Mouse (Mus musculus): ENCODE measurements around the gene Smc1b.
"Not testable (repeated sequence)": the region's sequence is repeated elsewhere in the genome, so short reads cannot be mapped to it uniquely, and the experiment has no call there.

Gene Smc1b

DNA sequence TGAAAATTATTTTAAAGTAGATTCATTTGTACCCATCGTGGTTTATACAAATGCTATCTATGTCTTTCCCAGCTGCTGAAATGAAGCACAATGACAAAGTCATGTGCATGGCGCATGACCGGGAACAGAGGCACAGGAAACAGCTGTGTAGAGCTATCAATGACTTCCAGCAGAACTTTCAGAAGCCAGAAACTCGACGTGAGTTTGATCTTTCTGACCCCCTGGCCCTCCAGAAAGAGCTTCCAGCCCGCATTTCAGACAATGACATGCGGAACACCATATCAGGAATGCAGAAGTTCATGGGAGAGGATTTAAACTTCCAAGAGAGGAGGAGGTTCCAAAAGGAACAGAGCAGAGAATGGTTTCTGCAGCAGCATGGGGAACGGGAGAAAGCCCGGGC, 3.4 kb upstream of the Smc1b start:
- no peak for DNase-seq (ENCODE audit: low spot score)

DNA sequence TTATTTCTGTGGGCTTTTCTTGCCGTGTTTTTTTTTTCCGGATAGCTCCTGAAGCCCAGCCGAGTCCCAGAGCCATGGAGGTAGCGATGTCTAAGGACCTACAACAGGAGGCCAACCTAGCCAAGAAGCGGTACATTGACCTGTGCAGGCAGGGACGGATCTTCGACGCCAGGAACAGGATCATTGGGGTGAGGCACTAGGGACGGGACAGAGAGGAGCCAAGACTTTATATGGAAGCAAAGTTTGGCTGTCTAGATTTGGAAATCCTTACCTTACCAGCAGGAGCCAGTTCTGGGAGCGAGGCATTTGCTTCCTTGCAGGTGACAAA, 393 bp upstream of the Smc1b start:
- DNase-seq (ENCODE audit: low spot score), result no peak

DNA sequence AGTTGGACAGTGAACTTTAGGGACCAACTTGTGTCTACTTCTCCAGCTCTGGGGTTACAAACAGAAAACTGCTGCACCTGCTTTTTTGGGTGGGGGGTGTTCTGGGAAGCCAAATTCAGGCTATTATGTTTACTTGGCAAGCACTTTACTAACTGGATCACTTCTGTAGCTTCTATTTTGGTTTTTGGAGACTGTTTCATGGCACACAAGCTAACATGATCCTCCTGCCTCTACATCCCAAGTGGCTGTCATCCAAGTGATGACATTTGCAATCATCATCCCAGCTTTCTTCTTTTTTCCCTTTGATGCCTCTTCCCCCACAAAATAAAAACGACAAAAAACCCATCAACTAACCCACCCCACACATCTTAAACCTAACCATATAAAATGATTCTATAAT, 46.1 kb downstream of the Smc1b start:
- DNase-seq (ENCODE audit: low spot score), result no peak

DNA sequence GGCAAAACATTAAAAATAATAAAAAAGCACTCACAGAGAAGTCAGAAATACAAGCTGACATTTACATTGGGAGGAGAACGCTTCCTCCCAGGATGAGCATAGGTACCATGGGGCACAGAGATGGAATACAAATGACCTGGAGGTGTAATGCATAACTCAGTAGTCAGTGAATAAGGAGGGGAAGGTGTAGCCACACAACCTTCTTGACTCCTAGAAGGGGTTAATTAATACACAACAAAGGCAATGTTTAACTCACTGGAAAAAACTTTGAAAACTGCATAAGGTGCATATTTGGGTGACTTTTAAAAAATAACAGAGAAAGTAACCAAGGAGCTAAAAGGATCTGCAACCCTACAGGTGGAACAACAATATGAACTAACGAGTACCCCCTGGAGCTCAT, 59.1 kb downstream of the Smc1b start:
- no peak for DNase-seq (ENCODE audit: low spot score)

DNA sequence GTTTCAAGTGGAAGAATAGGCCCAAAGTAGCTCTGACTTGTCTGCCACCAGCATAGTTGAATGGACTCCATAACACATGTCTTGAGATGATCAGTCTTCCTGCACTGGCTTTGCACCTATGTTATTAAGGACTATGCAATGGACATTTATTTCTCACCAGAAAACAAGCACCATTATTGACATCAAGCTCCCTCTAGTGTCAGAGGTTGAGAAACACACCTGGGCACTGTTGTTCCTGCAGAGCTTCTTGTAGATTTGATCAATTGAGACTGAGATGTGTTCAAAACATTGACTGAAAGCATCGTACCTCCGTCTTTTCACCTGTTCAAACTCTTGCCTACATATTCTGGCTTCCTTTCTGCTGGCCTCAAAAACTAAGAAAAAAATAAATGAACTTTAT, 61.2 kb downstream of the Smc1b start:
- DNase-seq (ENCODE audit: low spot score), result peak; percentile 20

DNA sequence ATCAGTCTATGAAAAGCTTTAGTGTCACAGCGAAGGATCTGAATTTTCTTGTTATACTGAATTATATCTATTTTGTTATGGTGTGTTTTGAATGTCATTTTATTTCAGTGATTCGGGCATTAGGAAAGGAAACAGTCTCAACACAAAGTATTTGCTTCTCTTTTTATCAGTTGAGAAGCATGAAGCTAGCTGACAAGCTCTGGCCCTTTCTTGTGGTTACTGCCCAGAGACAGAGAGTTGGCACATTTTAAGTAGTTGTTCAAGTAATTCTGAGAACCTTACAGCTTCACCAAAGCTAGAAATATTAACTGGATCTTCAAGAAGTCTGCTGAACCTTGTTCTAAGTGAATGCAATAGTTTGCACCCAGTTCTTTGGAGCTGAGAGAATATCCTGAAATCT, 68.3 kb downstream of the Smc1b start:
- no peak for DNase-seq (ENCODE audit: low spot score)

DNA sequence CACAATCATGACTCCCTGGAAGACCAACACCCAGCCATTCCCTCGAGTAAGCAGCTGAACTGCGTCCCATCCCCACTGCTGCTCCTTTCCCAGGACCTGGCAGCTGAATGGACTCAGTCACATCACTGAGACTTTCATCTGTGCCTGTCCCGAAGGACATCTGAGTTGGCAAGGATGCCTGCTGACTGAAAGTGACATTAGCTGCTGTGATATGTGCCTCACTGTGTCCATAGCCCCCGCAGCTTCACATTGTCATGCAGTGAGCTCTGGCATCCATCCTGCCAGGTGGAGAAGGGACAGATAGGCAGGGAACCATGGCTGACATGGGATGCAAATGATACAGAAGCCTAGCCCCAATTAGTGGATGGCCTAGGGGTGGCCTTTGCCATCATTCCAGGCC, 76.6 kb downstream of the Smc1b start:
- DNase-seq (ENCODE audit: low spot score), result no peak

DNA sequence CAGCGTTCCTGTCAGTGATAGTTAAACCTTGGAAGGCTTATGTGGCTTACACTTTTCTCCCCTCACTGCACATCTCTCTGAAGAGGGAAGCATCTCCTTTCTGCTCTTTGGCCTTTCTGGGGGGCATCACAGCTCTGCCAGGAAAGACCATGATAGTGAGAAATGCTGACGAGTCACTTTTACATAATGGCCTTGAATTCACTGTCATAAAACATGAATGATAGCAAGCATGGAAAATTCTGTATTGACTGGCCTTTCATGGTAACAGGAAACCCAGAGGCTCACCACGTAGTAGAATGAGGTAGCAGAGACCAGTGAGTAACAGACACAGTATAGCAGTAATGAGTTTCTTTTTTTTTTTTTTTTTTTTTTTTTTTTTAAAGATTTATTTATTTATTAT, 77.7 kb downstream of the Smc1b start:
- no peak for DNase-seq (ENCODE audit: low spot score)

DNA sequence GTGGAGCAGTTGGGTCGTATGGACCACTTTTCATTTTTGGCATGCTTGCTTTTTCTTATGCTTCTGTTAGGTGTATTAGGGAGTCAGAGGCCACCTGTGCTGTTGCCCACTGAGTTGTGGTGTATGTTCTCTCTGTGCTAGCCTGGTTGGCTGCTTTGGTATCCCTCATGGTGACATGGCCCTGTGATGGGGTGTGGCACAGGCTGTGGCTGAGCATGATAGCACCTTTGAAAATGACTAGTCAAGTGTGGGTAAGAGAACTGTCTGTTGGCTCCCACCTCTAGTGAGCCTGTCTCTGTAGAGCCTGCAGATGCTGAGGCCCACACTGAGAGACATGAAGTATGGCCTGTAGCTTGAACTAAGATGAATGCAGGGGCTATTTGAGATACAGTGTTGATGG, 82.0 kb downstream of the Smc1b start:
- DNase-seq (ENCODE audit: low spot score), result no peak

DNA sequence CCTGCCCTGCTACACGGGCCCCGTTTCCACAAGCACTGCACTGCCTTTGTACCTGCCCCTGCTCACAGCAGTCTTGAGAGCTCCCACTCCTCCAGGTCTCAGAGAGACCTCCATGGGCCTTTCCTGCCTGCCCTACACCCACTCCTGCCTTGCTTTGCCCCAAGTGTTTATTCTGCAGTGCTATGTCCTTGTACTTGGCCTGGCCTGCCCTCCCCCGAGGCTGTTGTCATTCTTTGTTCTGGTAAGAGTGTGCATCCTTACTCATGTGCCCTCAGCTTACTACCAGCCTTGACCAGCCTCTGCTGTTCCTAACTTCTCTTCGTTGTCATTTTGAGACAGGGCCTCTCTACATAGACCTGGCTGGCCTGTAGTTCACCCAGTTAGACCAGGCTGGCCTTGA, 83.9 kb downstream of the Smc1b start:
- DNase-seq (ENCODE audit: low spot score), result no peak

DNA sequence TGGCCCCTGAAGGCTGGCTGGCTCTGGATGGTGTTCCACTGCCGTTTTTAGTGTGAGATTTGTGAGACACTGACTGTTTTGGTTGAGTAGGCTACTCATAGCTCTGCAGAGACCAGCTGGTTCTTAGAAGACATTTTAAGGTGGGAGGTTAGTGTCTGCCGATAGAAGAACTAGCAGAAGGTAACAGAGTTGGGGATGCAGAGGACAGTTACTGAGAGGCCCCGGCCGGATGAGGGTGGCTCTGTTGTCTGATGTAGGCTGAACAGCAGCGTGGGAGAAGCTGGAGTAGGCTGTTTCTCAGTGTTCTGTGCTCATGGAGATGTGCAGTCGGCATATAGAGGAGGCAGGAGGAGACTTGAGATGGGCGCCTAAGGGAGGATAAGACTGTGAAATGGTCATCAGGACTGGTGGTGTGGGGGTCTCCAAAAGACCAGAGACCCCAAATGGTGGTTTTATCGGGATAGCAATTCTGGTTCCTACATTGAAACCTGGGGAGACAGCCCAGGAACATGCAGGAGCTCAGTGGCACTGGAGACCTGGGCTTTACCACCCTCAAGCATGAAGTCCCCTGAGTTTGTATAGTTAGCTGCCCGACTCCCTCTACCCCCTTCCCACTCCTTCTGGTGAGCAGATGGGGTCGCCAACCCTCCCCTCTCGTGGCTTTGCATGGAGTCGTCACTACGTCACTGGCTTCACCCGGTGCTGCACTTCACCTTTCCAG, 85.4 kb downstream of the Smc1b start:
- no peak for DNase-seq (ENCODE audit: low spot score)

DNA sequence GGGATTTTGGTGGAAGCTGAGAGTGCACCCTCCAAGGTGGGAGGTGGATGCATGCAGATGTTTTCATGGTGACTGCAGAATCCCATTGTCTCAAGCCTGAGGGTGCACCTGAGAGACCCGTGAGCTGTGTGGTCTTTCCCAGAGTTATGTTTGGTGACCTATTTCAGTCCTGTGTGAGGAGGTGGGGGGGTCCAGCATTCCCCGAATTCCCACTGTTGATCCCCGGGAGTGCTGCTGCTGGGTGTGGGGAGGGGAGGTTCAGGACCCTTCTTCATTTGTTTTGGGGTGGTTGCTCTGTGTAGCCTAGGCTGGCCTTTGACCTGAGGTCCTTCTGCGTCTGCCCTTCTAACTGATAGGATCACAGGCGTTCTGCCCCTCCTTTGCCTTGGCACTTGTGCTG, 88.0 kb downstream of the Smc1b start:
- no peak for DNase-seq (ENCODE audit: low spot score)

DNA sequence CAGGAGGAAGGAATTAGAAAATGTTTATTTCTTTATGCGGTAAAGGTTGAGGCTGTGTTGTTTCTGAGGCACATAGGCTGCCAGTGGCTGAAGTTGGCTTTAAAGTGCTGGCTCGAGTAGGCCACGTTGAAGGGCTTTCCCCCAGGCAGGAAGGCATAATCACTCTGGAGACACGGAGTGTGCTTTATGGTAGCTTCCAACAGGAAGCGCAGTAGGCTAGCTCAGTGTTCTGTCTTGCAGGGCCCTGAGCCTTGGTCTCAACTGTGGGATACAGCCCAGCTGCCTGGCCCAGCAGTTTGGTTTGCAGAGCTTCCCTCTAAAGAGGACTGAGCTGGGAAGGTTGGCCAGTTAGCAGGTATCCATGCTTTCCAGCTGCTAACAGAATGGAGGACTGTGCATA, 88.6 kb downstream of the Smc1b start:
- DNase-seq (ENCODE audit: low spot score), result no peak

DNA sequence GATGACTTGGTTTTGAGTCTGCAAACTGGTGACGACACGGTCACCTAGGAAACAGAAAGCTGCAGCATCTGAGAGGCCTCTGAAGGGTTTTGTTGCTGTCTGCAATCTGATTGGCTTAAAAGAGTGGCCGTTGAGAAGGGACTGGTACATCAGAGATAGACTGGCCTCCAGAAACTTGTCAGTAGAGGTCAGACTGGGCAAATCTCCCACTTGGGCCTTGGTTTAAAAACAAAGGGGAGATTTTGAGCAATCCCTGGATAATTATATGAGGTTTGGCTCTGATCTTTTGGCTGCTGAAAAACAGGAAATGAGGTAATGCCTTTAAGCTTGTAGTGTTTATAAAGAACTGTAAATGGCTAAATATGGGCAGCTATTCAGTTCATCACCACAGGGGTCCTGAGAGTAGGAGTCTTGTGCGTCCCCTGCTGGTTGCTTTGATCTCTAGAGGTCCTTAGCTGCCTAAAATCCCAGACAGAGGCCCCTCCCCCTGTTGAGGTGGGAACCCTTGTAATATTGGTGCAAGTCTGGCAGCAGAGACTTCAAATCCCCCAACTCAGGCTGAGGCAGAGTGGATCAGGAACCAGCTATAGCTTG, 89.3 kb downstream of the Smc1b start:
- peak; percentile 67 for DNase-seq (ENCODE audit: low spot score)

DNA sequence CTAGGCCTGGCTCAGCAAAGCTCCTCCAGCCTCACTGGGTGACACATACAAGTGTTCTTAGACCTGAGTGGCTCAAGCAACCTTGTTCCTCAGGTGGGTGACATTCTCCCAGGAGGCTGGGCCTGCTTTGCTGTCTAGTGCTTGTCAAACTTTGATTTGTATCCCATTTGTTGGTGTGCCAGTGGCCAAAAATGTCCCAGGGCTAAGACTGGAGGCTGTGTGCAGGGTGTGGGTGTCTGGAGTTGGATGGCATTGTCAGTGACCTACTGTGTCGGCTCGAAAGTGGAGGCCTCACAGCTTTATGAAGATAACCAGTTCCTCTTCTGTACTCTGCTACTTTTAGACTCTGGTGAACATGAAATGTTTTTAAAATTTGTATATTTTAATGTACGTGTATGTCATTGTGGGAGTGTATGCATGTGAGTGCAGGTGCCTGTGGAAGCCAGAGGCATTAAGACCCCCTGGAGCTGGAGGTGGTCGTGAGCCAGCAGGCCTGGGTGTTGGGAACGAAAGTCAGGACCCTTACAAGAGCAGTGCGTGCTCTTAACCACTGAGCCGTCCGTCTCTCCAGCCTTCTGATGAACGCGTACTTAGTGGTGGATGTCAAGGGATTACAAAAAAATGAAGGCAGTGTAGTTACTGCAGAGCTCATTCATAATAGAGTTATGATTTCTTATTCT, 90.1 kb downstream of the Smc1b start:
- DNase-seq (ENCODE audit: low spot score), result no peak

DNA sequence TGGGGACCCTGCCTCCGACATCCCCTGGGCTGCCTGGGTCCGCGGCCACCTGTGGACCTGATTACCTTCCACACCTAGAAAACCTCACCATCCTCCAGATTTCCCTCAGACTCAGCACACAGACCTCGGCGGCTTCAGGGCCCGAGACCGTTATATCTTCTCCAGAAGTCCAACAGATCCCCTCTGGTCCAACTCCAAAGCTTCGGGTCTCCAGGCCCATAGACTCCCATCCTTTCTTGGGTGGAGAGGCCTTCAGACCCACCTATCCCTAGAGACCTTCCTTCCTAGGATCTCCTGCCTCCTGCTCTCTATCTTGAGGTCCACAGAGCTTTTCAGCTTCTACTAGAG, 94.4 kb downstream of the Smc1b start:
- DNase-seq (ENCODE audit: low spot score), result no peak

DNA sequence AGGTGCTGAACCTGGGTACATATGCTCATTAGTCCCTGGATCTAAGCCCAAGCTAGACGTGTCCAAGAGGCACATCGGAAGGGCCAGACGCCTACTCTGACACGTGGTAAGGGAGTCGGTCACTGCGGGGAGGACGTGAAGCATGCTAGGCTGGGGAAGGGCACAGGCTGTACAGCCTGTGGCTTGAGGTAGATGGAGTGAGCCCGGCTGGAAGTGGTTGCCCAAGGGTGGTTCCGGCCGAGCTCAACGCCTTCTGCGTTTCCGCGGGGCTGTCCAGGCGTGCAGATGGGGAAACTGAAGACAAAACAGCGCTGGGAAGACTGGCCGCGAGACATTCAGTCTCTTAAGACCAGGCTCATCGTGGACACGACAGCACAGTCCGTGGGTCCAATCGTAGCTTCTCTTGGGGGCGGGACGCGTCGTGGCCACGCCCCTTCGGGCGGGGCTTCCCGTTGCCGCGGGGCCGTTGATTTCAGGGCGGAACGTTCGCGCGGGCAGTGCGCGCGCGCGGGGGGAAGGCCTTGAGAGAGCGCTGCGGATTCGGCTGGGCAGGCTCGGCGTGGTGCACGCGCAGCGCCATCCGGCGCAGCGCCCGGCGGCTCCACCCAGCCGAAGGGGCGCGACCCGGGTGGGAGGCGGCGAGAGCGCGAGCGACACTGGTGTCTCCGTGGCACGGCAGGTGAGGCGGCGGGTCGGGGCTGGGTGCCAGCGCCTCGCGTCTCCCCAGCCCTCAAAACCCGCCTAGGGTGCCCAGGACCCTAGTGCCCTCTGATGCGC, 95.0 kb downstream of the Smc1b start:
- DNase-seq (ENCODE audit: low spot score), result peak; percentile 98

DNA sequence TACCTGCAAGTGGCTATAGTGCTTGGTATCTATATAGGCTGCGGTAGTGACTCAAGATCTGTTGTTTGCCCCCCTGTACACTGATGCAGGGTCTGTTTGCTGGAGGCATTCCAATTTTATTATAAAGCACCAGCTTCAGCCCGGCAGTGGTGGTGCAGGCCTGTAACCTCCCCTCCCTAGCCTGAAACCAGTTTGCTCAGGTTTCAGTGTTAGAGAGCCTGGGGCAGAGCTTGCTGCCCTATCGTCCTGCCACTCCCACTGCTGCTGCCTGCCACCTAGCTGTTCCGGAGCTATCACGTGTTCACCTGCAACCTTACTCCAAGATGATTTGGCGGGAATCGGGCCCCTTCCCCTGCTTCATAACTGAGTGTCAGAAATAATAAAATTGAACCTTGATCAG, 97.8 kb downstream of the Smc1b start:
- DNase-seq (ENCODE audit: low spot score), result not testable (repeated sequence)

DNA sequence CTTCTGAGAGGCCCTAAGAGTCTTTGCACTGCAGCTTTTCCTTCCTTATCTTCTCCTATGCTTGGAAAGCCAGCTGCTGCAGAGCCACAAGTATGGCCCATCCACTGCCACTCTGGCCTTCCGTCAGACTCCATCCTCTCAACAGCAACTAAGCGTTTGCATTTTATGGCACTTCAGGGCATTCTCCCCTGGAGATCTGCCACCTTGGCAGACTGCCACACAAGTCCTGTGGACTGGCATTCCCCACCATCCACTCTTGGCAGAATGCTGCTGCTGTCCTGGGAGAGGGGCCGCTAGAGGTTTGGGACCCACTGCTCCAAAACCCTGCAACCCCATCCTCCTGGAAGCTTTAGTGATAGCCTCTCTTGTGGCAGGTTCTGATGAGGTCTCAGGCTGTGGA, 99.9 kb downstream of the Smc1b start:
- no peak for DNase-seq (ENCODE audit: low spot score)

DNA sequence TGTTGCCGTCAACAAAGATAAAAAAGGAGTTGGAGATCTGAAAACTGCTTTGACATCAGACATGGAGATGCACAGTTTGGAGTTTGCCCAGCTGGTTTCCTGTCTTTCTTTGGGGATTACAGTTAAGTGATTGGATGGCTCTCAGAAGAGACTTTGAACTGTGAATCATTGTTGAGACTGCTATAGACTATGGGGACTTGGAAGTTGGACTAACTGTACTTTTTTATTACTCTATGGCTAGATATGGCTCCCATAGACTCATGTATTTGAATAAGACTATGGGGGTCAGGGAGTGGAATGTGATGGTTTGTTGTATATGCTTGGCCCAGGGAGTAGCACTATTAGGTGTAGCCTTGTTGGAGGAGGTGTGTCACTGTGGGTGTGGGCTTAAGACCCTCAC, 101.1 kb downstream of the Smc1b start:
- not testable (repeated sequence) for DNase-seq (ENCODE audit: low spot score)

DNA sequence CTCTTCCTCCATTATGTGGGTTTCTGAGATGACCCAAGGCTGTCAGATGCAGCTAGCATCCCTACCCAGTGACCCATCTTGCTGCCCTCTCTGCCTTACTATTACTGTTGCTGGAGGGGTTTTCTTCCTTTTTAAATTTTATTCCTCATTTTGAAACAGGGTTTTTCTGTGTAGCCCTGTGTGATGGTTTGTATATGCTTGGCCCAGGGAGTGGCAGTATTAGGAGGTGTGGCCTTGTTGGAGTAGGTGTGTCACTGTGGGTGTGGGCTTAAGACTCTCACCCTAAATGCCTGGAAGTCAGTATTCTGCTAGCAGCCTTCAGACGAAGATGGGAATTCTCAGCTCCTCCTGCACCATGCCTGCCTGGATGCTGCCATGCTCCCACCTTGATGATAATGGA, 103.1 kb downstream of the Smc1b start, which contains the start of gene Fam118a:
Gene Fam118a (plus strand): TSS at position 301 of the 400 bp plus-strand sequence.
- not testable (repeated sequence) for DNase-seq (ENCODE audit: low spot score)

DNA sequence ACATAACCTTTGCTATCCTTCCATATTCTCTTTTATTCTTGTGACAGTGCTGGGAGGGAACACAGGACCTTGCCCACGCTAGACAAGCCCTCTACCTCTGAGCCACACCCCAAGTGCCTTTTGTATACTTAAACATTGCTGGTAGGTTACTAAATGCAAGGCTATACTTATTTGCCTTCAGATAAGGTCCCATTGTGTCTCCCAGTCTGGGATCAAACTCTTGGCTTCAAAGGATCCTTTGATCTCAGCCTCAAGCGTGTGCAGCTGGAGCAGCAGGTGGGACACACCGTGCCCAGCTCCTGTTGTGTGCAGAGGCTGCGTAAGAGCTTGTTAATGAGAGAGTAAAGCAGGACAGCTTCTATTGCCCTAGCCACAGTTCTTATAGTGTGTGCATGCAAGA, 104.0 kb downstream of the Smc1b start:
- no peak for DNase-seq (ENCODE audit: low spot score)

DNA sequence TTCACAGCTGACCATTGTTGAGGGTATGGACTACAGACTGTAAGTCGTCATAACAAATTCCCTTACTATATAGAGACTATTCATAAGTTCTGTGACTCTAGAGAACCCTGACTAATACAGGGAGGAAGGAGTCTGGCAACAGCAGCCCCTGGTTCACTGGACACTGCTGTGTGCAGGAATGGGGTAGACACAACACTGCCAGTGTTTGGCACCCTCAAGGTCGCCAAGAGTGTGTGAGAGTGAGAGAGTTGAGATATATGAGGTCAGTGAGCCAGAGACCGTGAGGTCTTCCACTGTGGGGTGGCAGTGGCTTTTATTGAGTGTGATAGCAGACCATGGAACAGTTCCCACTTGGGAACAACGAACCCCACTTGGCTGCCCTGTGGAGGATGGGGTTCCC, 105.6 kb downstream of the Smc1b start:
- no peak for DNase-seq (ENCODE audit: low spot score)
